Mouse (Mus musculus) right cerebral cortex, postnatal 36 days (tissue): ENCODE data around the gene Tgfbr3.

Experiments used
- DNase-seq, 2 experiments: peaks; one replicate each; pipeline ENCODE4 v3.0.0; 2022; ENCODE audit warnings: low spot score in 2 of 2, mixed read lengths in 1 of 2

Tgfbr3 gene

DNA sequence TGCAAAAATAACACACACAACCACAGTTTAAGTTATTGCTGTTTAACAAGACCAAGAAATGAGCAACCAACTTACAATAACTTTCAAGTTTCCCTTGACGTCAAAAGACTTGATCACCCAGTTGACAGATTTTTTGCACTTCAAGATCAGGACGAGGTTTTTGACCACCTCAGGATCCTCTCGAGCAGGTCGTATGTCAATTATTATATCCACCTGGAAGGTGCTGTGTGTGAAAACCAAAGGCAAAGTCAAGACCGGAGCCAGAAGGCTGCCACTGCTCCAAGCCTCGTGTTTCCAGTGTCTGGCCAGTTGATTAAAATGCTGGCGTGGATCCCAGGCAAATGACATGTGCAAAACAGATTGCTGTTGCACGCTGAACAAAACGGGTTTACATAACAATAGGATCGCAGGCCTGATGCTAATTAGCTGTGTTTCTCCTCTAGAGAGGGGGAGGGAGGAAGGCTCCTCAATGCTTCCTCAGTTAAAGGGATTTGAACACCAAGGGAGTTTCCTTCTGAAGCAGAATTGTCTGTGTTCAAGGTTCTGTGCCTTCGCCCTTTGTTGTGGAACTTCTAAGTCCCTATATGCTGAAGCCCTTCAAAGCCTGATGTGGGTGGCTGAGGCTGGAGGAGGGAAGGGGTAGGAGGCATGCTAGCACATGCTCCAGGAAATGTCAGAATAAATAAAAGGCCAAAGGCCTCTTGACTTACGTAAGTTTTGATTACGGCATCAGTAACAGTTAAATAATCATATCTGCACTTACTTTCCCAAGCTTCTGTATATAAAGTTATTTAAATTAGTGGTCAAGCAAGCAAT, 141.3 kb downstream of the Tgfbr3 start:
- DNase-seq = peak; percentile 24 to 44

- DNase-seq = no peak
Measured at GRCm38 (mm10) chr5:107147413-107147812, 142.0 kb downstream of the Tgfbr3 start.

DNA sequence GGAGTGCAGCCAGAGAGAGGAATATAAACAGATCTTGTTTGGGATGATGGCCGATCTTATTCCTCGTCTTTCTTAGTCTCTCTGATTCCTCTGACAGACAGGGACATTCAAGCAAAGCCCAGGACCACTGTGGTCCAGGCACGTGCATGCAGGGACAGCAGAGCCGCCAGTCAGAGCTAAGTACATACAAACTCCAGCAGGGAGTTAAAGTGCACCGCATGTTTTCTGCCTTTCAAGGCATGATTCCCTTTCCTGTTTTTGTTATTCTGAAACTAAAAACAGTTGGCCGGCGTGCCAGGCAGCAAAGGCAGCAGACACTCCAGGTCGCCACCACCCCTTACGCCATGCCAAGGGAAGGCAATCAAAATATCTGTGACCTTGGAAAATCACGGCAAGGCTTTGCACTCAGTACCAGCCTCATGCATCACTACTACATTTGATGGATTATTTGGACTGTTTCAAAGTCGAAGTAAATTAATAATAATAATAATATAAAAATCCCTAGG, 143.3 kb downstream of the Tgfbr3 start:
- no peak for DNase-seq

DNA sequence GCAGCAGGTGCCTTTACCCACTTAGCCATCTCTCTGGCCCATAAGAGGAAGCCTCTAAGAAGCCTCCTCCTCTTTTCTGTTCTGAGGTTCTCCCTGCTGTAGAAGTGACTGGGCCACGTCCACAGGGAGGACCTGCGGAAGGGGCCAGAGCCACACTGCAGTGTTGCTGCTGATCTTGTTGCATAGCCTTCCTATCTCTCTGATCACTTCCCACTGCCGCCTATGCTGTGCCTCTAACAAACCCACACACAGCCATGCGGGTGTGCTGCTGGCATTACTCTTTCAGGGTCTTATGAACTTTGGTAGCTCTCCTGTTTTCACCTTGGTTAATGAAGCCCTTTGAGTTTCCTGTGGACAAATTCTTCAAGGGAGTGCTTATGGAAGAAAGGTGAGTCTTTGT, 144.3 kb downstream of the Tgfbr3 start:
- DNase-seq = no peak

DNA sequence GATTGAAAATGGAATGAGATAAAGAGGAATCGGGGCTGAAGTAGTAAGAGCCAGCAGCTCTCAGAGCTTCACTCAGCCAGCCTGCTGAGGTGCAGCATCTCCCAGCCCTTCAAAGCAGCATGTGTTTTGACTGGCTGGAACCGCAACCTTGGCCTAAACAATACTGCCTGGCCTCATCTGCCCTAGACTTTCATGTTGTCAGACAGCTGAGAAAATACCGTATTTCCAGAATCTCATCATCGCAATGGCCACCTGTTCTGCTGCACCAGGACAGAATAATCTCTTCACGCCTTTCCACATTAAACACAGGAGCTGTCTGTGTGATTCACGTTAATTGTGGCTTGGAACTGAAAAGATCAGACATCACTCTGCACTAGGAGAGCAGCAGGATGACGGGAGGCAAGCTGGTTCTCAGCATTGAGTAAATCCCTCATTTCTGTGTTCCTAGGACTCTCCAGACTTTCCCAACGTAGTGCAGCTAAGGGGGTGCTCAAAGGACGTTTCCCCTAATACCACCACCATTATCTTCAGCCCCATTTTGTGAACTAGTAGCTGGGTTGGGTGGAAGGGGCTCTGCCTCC, 145.1 kb downstream of the Tgfbr3 start:
- DNase-seq = no peak

DNA sequence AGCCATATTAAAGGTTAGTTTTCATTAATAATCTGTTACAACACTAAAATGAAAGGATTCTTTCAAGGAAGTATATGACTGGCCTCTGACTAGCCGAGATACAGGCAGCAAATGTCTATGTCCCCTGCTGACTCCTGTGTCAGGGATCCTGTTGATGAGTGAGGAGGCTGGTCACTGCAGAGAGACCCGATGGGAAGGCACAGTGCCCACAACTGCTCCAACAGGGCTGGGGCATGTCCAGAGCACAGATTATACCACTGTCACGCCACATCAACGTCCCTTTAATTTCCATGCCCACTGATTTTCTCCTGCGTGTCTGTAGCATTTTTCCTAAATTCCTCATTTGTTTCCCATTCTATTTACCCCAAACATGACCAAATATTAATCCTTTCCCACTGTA, 146.0 kb downstream of the Tgfbr3 start:
- no peak for DNase-seq

- no peak for DNase-seq
Measured at GRCm38 (mm10) chr5:107142791-107143190, 146.6 kb downstream of the Tgfbr3 start.

GRCm38 (mm10) chr5:107141375-107141774, 148.1 kb downstream of the Tgfbr3 start:
- DNase-seq = no peak

DNA sequence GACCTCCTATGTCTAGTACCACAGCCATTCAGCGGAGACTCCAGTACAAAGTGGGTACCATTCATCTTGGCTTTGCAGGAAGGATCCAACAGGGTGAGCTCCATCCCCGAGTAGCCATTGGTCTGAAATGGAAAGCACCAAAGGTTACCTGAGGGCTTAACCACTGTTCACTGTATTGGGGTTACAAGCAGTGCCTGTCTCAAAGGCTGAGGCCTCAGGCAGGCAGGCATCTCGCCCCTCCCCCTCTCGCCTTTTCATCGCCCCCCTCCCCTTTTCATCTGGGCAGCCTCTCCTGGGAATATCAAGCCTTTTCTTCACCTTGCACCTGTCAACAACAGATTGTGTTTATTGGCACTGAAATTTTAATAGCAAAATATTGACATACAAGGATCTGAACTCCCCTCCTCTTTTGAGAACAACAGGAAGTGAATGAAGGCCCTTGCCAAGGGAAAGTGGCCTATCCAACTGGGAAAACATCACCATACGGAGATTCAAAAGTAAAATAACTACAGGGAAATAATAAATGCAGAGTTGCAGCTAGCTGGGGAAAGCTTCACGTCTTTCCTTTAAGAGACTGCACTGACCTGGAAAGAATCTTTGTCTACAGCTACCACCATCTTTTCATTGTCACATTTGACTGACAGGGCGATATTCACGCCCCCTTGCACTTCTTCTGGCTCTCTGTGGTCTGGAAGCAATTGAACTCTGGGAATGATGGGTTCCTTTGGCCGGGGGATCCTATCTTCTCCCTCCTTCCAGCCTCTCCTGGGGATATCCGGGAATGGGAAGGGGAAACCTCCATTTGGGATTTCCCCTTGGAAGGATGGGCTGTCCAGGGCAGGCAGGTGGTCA, 149.4 kb downstream of the Tgfbr3 start:
- no peak for DNase-seq

GRCm38 (mm10) chr5:107133336-107133735, 156.1 kb downstream of the Tgfbr3 start:
- DNase-seq = no peak

DNA sequence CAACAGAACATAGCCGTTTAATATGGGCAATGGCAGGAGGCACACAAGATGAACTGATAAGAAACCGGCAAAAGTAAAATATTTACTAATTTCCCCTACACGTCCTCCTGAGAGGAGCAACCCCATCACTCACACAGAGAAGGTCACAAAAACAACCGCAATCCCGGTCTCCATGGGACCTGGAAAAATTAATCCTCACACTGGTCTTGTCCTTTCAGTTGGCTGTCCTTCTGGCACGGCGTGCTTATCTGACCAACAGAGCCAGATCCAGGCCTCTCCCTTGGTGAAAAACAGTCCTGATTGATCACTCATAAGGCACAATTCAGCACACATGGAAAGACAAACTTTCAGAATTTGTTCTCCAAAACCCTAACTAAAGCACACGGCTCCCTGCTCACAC, 157.2 kb downstream of the Tgfbr3 start:
- no peak for DNase-seq

GRCm38 (mm10) chr5:107129304-107129703, 160.1 kb downstream of the Tgfbr3 start:
- no peak for DNase-seq

- no peak for DNase-seq
Measured at GRCm38 (mm10) chr5:107126561-107126960, 162.9 kb downstream of the Tgfbr3 start.

DNA sequence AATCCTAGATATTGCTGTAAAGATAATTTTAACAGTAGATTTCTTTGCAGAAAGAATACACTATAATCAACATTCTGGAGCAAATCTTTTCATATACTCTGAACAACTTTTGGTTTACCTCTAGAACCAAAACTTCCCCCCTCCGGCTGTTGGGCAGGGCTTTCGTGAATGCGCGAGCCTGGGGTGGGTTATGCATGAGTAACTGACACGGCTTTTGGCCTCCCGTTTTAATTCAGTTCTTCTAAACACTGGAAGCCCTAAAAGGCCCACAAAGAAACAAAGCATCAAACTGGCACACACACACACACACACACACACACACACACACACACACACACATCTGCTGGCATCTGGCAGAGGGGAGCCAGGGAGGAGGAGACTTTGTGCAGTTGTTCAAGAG, 164.3 kb downstream of the Tgfbr3 start:
- DNase-seq = no peak

GRCm38 (mm10) chr5:107124531-107124930, 164.9 kb downstream of the Tgfbr3 start:
- DNase-seq = no peak

- DNase-seq = no peak
Measured at GRCm38 (mm10) chr5:107122622-107123021, 166.8 kb downstream of the Tgfbr3 start.

- DNase-seq = no peak
Measured at GRCm38 (mm10) chr5:107121086-107121485, 168.3 kb downstream of the Tgfbr3 start.

DNA sequence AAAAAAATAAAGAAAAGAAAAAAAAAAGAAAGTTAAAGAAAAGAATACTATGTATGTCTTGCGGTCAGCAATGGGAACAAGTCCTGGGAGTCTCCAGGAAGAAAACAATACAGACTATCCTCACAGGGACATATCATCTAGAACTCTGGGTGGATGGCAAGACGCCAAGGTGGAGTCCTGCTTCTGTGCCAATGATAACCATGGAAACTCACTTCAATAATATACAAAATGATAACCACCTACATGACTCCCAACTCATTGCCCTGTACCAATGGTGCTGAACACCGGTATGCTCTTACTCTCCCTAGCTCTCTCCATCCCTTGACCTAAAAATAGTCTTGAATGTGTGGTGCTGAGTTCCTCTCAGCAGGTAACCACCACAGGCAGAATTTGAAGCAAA, 168.8 kb downstream of the Tgfbr3 start:
- no peak for DNase-seq

DNA sequence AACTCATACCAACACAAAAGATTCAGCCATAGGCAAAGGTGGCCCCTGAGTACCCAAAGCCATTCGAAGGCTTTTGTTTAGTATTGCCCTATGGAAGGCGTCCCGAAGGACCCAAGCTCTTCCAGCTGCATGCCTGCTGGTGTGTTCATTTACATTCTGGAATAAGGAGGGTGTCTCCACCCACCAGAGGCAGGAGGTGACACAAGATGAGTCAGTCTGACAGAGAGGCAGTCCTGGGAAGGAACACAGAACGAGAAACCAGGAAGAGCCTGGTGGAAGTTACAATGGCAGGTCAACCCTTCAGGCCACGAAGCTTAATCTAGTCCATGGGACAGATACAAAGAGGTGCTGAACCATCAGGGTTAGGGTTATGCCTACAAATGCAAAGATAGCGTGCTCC, 169.5 kb downstream of the Tgfbr3 start:
- no peak for DNase-seq

DNA sequence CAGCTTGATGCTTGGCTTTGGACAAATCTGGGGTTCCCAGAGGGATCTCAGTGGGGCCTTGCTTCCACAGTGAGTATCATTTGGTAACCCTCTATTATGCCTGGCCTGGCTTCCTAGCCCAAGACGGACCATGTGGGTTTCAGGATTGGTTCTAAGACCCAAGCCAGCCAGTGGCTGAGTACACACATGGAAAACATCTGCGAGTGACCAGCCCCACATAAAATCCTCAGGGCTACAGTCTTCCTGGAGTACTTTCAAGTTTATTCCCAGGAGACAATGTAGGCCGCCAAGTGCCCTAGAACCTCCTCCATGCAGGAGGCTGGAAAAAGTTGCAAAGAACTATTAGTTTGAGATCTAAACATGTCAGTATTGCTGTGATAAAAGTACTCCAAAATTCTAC, 172.6 kb downstream of the Tgfbr3 start:
- DNase-seq = no peak

GRCm38 (mm10) chr5:107112656-107113275, 176.7 kb downstream of the Tgfbr3 start:
- no peak for DNase-seq

DNA sequence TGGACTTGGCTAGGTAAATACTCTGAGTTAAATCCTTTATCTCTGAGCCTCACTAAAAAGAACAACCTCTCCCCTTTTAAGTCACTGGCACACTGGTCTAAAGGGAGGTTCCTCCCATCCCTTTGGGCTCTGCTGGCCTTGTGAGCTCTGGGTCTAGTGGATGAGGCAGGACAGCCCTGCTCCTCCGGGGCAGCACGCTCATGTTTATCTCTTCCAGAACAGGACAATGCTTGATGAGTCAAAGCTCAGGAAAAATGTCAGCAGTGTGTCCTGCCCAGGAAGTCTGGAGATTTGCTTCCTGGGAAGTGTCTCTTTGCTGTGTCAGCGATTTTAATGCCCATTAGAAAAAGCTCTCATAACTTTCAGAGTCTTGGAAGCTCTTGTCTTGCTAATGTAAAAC, 177.6 kb downstream of the Tgfbr3 start:
- no peak for DNase-seq
